Mouse (Mus musculus) intestine, embryonic 15.5 days (tissue): Measurements from ENCODE around the gene Cd200r1. TPM values are rescaled to one million over a fixed set of nuclear protein-coding genes. Genes with fewer than 3 reads are reported as not detected.
A peak's percentile ranks its signal among the peaks of the same experiment; 100 is the strongest.

ENCODE experiments used
- ATAC-seq: fragments of 200-750 bp; cut with Nextera tagmentation; 2 replicates; pipeline ENCODE4 v1.8.0; 2017; ENCODE audit warnings: moderate TSS enrichment, moderate library complexity
- H3K27ac ChIP-seq: fragments of 300-500 bp; sonication (generic); 2 replicates; pipeline ENCODE4 v1.5.1; 2015; ENCODE audit warnings: mild to moderate bottlenecking, inconsistent platforms
- H3K27me3 ChIP-seq: fragments of 300-500 bp; sonication (generic); replicated peaks from 2 replicates; pipeline ENCODE4 v1.6.1; 2015; ENCODE audit warnings: inconsistent platforms
- H3K36me3 ChIP-seq: fragments of 300-500 bp; sonication (generic); 2 replicates; pipeline ENCODE4 v1.6.1; 2015; ENCODE audit warnings: inconsistent platforms
- H3K4me1 ChIP-seq: fragments of 300-500 bp; sonication (generic); replicated peaks from 2 replicates; pipeline ENCODE4 v1.6.1; 2015; ENCODE audit warnings: inconsistent platforms
- H3K4me2 ChIP-seq: fragments of 300-500 bp; sonication (generic); replicated peaks from 2 replicates; pipeline ENCODE4 v1.6.1; 2015; ENCODE audit warnings: mild to moderate bottlenecking, inconsistent platforms
- H3K4me3 ChIP-seq: fragments of 300-500 bp; sonication (generic); replicated peaks from 2 replicates; pipeline ENCODE4 v1.5.1; 2015; ENCODE audit warnings: inconsistent platforms
- H3K9ac ChIP-seq: fragments of 300-500 bp; sonication (generic); 2 replicates; pipeline ENCODE4 v1.6.1; 2015; ENCODE audit warnings: inconsistent platforms
- H3K9me3 ChIP-seq: fragments of 300-500 bp; sonication (generic); 2 replicates; pipeline ENCODE4 v1.6.1; 2016; ENCODE audit warnings: inconsistent platforms
- WGBS: fragments of 180-500 bp; shearing (Covaris S2); methylation state at CpG from one replicate; pipeline ENCODE4 v1.1.7; 2015; 5-methylcytosine and 5-hydroxymethylcytosine counted together
- polyA plus RNA-seq: library from polyadenylated mRNA; unstranded; fragments of >200 nt; fragmentation: Nextera tagmentation; extraction: Ambion mirVana; gene quantifications from 2 replicates; pipeline ENCODE4 v1.2.1, GENCODE M21; 2015

The Cd200r1 gene
- polyA plus RNA-seq: 0.98 and 1.1 TPM in 2 replicates

GRCm38 (mm10) chr16:44765555-44766319 is at the start of gene Cd200r1:
TSS of gene Cd200r1 (plus strand) at chr16:44765736.
- Histone ChIP-seq H3K27me3 (no peaks in the 10 kb centered on the region), H3K27ac (no peak within 1 kb of the TSS), H3K4me2 (no peak within 1 kb of the TSS), H3K4me1 (no peaks in the 10 kb centered on the region), H3K36me3 (no peaks in the 10 kb centered on the region), H3K9me3 (no peaks in the 10 kb centered on the region), H3K4me3 (no peak within 1 kb of the TSS), H3K9ac (no peak within 1 kb of the TSS)
- 78% methylated on average over 22 of the region's 22 CpGs for WGBS
- ATAC-seq: no peak

- no peaks in the 10 kb centered on the region for H3K4me1 ChIP-seq
- no peak overlapping the region for H3K4me2 ChIP-seq
- WGBS: 39% methylated on average over 10 of the region's 10 CpGs
- no peak overlapping the region for H3K27ac ChIP-seq
- no peak overlapping the region for H3K9ac ChIP-seq
- H3K4me3 ChIP-seq: no peak overlapping the region
- no peaks in the 10 kb centered on the region for H3K27me3 ChIP-seq
- peaks cover 5% of the 10 kb centered on the region; the same call in 1 of the 2 replicates for H3K36me3 ChIP-seq
- H3K9me3 ChIP-seq: no peaks in the 10 kb centered on the region
- peak; percentile 84 for ATAC-seq
Observed at GRCm38 (mm10) chr16:44716305-44717140, 49.0 kb upstream of the Cd200r1 start.

DNA sequence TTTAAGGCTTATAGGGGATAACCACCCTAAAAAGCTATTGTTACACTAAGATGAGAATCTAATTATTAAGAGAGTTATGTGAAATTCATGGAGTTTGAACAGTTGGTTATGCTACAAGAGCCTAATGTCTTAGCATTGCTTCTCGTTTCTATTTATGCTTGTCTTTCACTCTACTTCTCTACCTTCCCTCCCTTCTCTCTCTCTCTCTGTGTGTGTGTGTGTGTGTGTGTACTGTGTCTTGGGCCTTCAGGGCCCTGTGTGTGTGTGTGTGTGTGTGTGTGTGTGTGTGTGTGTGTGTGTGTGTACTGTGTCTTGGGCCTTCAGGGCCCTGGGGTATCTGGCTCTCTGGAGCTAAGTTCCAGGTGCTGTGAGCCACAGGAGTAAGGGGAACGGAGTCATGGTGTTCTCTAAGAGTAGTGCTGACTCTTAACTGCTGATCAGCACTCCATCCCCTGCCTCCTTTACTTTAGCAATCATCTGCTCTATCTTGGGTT is 48.3 kb upstream of the Cd200r1 start:
- Histone ChIP-seq H3K36me3 (peaks cover 5% of the 10 kb centered on the region; the same call in 1 of the 2 replicates), H3K27me3 (no peaks in the 10 kb centered on the region), H3K9ac (no peak overlapping the region), H3K4me3 (no peak overlapping the region), H3K4me2 (no peak overlapping the region), H3K27ac (no peak overlapping the region), H3K9me3 (no peaks in the 10 kb centered on the region), H3K4me1 (no peaks in the 10 kb centered on the region)
- ATAC-seq: peak; percentile 55
- WGBS: 80% methylated on average over 2 of the region's 2 CpGs

- Histone ChIP-seq H3K36me3 (peaks cover 5% of the 10 kb centered on the region; the same call in 1 of the 2 replicates), H3K4me1 (no peaks in the 10 kb centered on the region; the same call in 1 of the 2 replicates), H3K4me2 (no peak overlapping the region), H3K27me3 (no peaks in the 10 kb centered on the region), H3K4me3 (no peak overlapping the region), H3K9me3 (no peaks in the 10 kb centered on the region), H3K27ac (no peak overlapping the region), H3K9ac (no peak overlapping the region)
- ATAC-seq: no peak
- WGBS: 68% methylated on average over 2 of the region's 2 CpGs
Observed at GRCm38 (mm10) chr16:44717838-44718237, 47.7 kb upstream of the Cd200r1 start.

DNA sequence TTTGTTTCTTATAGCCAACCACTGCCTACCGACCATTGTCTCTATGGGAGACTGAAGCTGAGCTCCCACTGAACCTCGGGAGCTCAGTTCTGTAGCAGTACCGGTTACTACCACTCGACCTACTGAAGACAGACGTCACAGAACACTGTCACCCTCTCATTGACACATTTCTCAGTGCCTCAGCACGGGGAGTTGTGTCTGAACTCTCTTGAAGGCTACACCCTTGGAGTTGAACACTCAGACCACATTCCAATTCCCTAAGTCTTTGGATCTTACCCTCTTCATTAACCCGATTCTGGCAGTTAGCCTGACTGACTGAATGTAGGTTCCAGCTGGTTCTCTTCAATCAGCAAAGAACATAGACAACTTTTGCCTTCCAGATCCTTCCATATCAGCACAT is 46.2 kb upstream of the Cd200r1 start:
- Histone ChIP-seq H3K9me3 (no peaks in the 10 kb centered on the region), H3K4me2 (no peak overlapping the region), H3K27ac (no peak overlapping the region), H3K4me1 (peaks cover 3% of the 10 kb centered on the region), H3K4me3 (no peak overlapping the region), H3K36me3 (peaks cover 5% of the 10 kb centered on the region; the same call in 1 of the 2 replicates), H3K27me3 (no peaks in the 10 kb centered on the region), H3K9ac (no peak overlapping the region)
- no peak for ATAC-seq
- WGBS: 74% methylated on average over 7 of the region's 7 CpGs

DNA sequence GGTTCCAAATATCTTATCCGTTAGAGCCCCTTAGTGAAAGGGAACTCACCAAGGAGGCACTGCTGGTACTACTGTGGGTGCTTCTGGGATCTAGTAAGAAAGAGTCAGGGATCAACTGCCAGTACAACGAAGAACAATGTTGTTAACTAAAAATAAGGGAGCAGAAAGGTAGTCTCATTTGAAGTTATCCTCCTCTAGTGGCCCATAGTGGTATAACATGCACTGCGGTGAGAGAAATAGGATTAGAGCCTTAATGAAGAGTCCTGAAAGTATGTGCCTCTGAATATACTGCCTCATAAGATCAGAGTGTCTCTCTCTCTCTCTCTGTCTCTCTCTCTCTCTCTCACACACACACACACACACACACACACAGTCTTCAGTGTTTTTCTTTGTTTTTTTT is 45.0 kb upstream of the Cd200r1 start:
- no peak overlapping the region for H3K4me2 ChIP-seq
- peaks cover 6% of the 10 kb centered on the region for H3K4me1 ChIP-seq
- H3K27me3 ChIP-seq: no peaks in the 10 kb centered on the region
- H3K4me3 ChIP-seq: no peak overlapping the region
- WGBS: 89% methylated on average over 3 of the region's 3 CpGs
- peaks cover 5% of the 10 kb centered on the region; the same call in 1 of the 2 replicates for H3K36me3 ChIP-seq
- no peak overlapping the region for H3K27ac ChIP-seq
- no peak for ATAC-seq
- H3K9ac ChIP-seq: no peak overlapping the region
- no peaks in the 10 kb centered on the region for H3K9me3 ChIP-seq

GRCm38 (mm10) chr16:44722666-44723065 is 42.9 kb upstream of the Cd200r1 start:
- H3K27ac ChIP-seq: 0 out of 2 replicates have a peak overlapping the region, but pooled peaks have one; percentile 7
- H3K4me3 ChIP-seq: no peak overlapping the region
- peaks cover 9% of the 10 kb centered on the region for H3K4me1 ChIP-seq
- no peaks in the 10 kb centered on the region for H3K9me3 ChIP-seq
- ATAC-seq: no peak
- no peak overlapping the region for H3K9ac ChIP-seq
- WGBS: 58% methylated on average over 2 of the region's 2 CpGs
- no peaks in the 10 kb centered on the region for H3K27me3 ChIP-seq
- H3K36me3 ChIP-seq: peaks cover 5% of the 10 kb centered on the region; the same call in 1 of the 2 replicates
- peak overlapping the region; percentile 2; the same call in 1 of the 2 replicates for H3K4me2 ChIP-seq

DNA sequence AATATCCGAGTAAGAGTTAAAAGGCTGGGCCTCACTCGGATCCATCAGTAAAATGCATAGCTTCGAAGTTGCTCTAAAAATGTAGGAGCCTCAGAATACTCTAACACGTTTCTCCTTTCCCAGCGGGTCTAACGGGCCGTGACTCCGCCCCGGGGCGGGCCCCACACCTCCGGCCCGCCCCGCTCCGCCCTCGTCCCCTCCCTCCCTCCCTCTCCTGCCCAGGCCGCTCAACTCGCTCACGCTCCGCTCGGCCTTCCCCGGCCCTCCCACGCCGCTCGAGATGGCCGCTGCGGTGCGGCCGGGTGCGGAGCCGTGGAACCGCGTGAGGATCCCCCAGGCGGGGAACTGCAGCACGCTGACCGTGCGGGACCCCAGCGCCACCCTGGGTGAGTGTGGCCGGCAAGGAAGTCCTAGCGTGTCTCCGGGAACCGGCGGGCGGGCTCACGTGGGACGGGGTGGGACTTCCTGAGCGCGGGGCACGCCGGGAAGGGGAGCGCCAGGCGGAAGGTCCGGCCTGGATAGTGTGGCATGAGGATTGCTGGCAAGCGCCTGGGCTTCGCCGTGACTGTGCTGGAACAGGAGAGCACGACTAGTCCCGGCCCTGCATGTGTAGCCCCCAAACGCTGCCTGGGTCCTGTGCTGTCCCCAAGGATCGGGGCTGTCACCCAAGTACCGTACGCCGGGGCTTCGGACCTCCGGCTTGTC is 41.3 kb upstream of the Cd200r1 start, which contains the start of gene Nepro:
Gene Nepro (plus strand): TSS at position 219 of the 705 bp plus-strand sequence.
- Histone ChIP-seq H3K4me1 (peaks cover 9% of the 10 kb centered on the region), H3K9ac (peak within 1 kb of the TSS; percentile 93), H3K4me2 (peak within 1 kb of the TSS; percentile 62), H3K4me3 (peak within 1 kb of the TSS; percentile 92), H3K27ac (peak within 1 kb of the TSS; percentile 95), H3K9me3 (no peaks in the 10 kb centered on the region), H3K36me3 (peaks cover 5% of the 10 kb centered on the region; the same call in 1 of the 2 replicates), H3K27me3 (no peaks in the 10 kb centered on the region)
- under 1% methylated on average over 64 of the region's 64 CpGs for WGBS
- peak; percentile 98 for ATAC-seq

GRCm38 (mm10) chr16:44724847-44725246 is 40.7 kb upstream of the Cd200r1 start:
- Histone ChIP-seq H3K36me3 (peaks cover 2% of the 10 kb centered on the region; the same call in 1 of the 2 replicates), H3K4me2 (peak overlapping the region; percentile 62), H3K9ac (peak overlapping the region; percentile 93), H3K4me3 (peak overlapping the region; percentile 92), H3K9me3 (no peaks in the 10 kb centered on the region), H3K27me3 (no peaks in the 10 kb centered on the region), H3K27ac (peak overlapping the region; percentile 95), H3K4me1 (peaks cover 9% of the 10 kb centered on the region)
- ATAC-seq: peak; percentile 36
- WGBS: under 1% methylated on average over 14 of the region's 14 CpGs

DNA sequence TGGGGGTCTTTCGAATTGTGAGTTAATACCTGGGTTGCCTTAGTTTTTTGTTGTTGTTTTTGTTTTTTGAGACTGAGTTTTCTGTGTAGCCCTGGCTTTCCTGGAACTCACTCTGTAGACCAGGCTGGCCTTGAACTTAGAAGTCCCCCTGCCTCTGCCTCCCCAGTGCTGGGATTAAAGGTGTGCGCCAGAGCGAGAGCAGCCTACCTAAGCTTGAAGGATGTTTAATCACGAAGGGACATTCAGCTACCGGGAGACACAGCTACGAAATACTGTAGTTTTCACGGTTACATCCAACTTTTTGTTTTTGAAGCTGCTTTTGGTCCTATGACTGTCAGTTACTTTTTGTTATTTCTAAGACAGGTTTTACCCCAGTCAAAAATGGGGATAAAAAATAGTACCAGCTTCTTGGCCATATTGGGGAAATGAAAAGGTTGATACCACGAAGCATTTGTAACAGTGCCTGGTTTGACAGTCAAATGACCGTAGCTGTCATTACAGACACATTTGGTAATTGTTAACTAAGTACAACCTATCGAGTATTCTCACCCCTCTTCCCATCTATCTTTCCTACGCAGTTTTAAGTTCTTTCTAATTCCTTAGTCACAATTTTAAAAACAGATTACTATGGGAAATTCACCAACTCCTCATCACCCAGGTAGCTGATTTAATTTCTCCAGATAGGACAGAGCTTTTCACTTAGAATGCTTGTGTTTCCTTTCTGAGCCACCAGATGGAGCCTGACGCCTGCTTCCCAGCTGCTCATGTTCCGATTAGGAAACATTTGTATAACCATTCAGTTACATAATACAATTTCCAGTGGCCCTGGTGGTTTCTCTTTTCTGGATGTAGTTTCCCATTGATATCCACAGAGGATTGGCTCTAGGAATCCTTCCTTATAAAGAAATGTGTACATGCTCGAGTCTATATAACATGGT is 40.0 kb upstream of the Cd200r1 start:
- H3K9ac ChIP-seq: peak overlapping the region; percentile 93
- WGBS: 41% methylated on average over 14 of the region's 14 CpGs
- peaks cover 9% of the 10 kb centered on the region for H3K4me1 ChIP-seq
- H3K4me3 ChIP-seq: peak overlapping the region; percentile 92
- peak overlapping the region; percentile 62 for H3K4me2 ChIP-seq
- no peaks in the 10 kb centered on the region for H3K36me3 ChIP-seq
- no peak for ATAC-seq
- no peaks in the 10 kb centered on the region for H3K9me3 ChIP-seq
- peak overlapping the region; percentile 95; the same call in 1 of the 2 replicates for H3K27ac ChIP-seq
- H3K27me3 ChIP-seq: no peaks in the 10 kb centered on the region

DNA sequence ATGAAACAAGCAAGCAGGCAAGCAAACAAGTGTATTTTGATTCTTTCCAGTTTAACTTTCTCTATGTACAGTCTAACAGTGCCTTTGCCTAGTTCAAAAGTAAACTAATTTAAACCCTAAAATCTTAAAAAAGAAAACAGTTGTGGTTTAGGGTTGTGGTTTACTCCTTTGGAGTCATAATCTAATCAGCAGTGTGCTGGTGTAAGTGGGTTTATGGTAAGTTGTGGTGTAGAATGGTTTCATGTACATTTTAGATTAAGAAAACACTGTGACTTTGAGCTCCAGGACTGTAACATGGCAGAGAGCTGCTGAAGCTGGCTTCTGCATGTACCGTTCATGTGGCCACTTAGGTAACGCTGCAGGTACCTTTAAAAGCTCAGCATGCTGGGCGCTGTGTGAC is 38.0 kb upstream of the Cd200r1 start:
- Histone ChIP-seq H3K9ac (no peak overlapping the region), H3K4me3 (no peak overlapping the region), H3K36me3 (peaks cover 11% of the 10 kb centered on the region; the same call in 1 of the 2 replicates), H3K27ac (no peak overlapping the region), H3K9me3 (no peaks in the 10 kb centered on the region), H3K4me2 (no peak overlapping the region), H3K27me3 (no peaks in the 10 kb centered on the region), H3K4me1 (peaks cover 9% of the 10 kb centered on the region)
- 91% methylated on average over 3 of the region's 3 CpGs for WGBS
- no peak for ATAC-seq
